Mouse (Mus musculus) bone marrow, adult 2 months (tissue): ENCODE results near the gene Bmper.

ENCODE experiments used
- CTCF ChIP-seq: fragments of 200-500 bp; IDR thresholded peaks from 2 replicates; pipeline ENCODE4 v1.5.1; 2011; ENCODE audit warnings: low read length, control low read depth; ENCODE audit not compliant: control insufficient read depth, insufficient read depth
- POLR2A ChIP-seq: fragments of 200-500 bp; IDR thresholded peaks from 2 replicates; pipeline ENCODE4 v1.6.1; 2011; ENCODE audit warnings: low read depth, mild to moderate bottlenecking, control low read depth, low read length, borderline replicate concordance; ENCODE audit not compliant: control insufficient read depth

GRCm38 (mm10) chr9:23442168-23442567 is 219.3 kb downstream of the Bmper start:
- no peak for TF ChIP-seq CTCF
- TF ChIP-seq POLR2A, result no peak
